Mouse (Mus musculus) left cerebral cortex, adult 2 months (tissue): Measurements from ENCODE around the gene Nelfcd. TPM values are rescaled to one million over a fixed set of nuclear protein-coding genes. Genes with fewer than 3 reads are reported as not detected.

Source experiments
- DNase-seq, 2 experiments: peaks; one replicate each; pipeline ENCODE4 v3.0.0; 2021 to 2022; ENCODE audit warnings: low spot score in 2 of 2, mixed read lengths in 1 of 2; ENCODE audit errors: extremely low spot score in 1 of 2
- H3K27ac ChIP-seq: fragments of 200-600 bp; 2 replicates; pipeline ENCODE4 v1.8.1; 2022
- H3K4me3 ChIP-seq: fragments of 200-600 bp; 2 replicates; pipeline ENCODE4 v1.8.1; 2022
- CTCF ChIP-seq: fragments of 200-600 bp; IDR thresholded peaks from 2 replicates; pipeline ENCODE4 v1.8.1; 2022; ENCODE audit warnings: antibody characterized with exemption, mild to moderate bottlenecking, moderate library complexity
- intact Hi-C: fragments of 180-260 bp; cut with DNase I; formaldehyde crosslinking; loops from one replicate; pipeline ENCODE4 v1.15.1; 2025
- total RNA-seq, 2 experiments: library from RNA; stranded (reverse); gene quantifications; 2 replicates each; pipeline ENCODE4 v1.2.3; 2021

Gene Nelfcd
- total RNA-seq, 2 experiments from 2014 or later: 47.9 to 50.8 TPM

GRCm38 (mm10) chr2:174438737-174439449 lies 23.3 kb downstream of the Nelfcd start, which contains the start of gene Ctsz:
Gene Ctsz (minus strand): TSS chr2:174439039.
- intact Hi-C loops: no loop called here
- H3K4me3 ChIP-seq: peak within 1 kb of the TSS; percentile 57
- DNase-seq: peak; percentile 33 to 48
- no peak for TF ChIP-seq CTCF
- peak within 1 kb of the TSS; percentile 51; the same call in 1 of the 2 replicates for H3K27ac ChIP-seq

GRCm38 (mm10) chr2:174439450-174439838 lies 23.8 kb downstream of the Nelfcd start:
- Histone ChIP-seq H3K4me3 (no peak overlapping the region), H3K27ac (peak overlapping the region; percentile 26; the same call in 1 of the 2 replicates)
- intact Hi-C loops: no loop called here
- no peak for TF ChIP-seq CTCF
- no peak for DNase-seq

- TF ChIP-seq CTCF: no peak
- Histone ChIP-seq H3K27ac (no peak overlapping the region), H3K4me3 (no peak overlapping the region)
- intact Hi-C loops: no loop called here
- no peak for DNase-seq
These were observed 24.4 kb downstream of the Nelfcd start for GRCm38 (mm10) chr2:174439961-174440360.

- TF ChIP-seq CTCF: no peak
- H3K4me3 ChIP-seq: no peak overlapping the region
- intact Hi-C loops: no loop called here
- no peak for DNase-seq
- no peak overlapping the region for H3K27ac ChIP-seq
These were observed 26.3 kb downstream of the Nelfcd start for GRCm38 (mm10) chr2:174441898-174442297.

GRCm38 (mm10) chr2:174442460-174442859 lies 26.9 kb downstream of the Nelfcd start:
- no peak for DNase-seq
- no peak overlapping the region for H3K4me3 ChIP-seq
- intact Hi-C loops: no loop called here
- TF ChIP-seq CTCF: no peak
- H3K27ac ChIP-seq: no peak overlapping the region

- no peak overlapping the region for H3K27ac ChIP-seq
- no peak for TF ChIP-seq CTCF
- DNase-seq: no peak
- intact Hi-C loops: no loop called here
- H3K4me3 ChIP-seq: no peak overlapping the region
These were observed 27.4 kb downstream of the Nelfcd start for GRCm38 (mm10) chr2:174443046-174443445.

GRCm38 (mm10) chr2:174444359-174444758 lies 28.8 kb downstream of the Nelfcd start:
- intact Hi-C loops: no loop called here
- Histone ChIP-seq H3K4me3 (no peak overlapping the region), H3K27ac (no peak overlapping the region)
- no peak for TF ChIP-seq CTCF
- no peak for DNase-seq

- H3K27ac ChIP-seq: no peak overlapping the region
- DNase-seq: no peak
- H3K4me3 ChIP-seq: no peak overlapping the region
- intact Hi-C loops: no loop called here
- TF ChIP-seq CTCF: no peak
These were observed 29.4 kb downstream of the Nelfcd start for GRCm38 (mm10) chr2:174445018-174445417.

GRCm38 (mm10) chr2:174446492-174446891 lies 30.9 kb downstream of the Nelfcd start:
- Histone ChIP-seq H3K27ac (no peak overlapping the region), H3K4me3 (no peak overlapping the region)
- no peak for DNase-seq
- intact Hi-C loops: no loop called here
- no peak for TF ChIP-seq CTCF

GRCm38 (mm10) chr2:174446905-174447304 lies 31.3 kb downstream of the Nelfcd start:
- Histone ChIP-seq H3K4me3 (no peak overlapping the region), H3K27ac (no peak overlapping the region)
- TF ChIP-seq CTCF: no peak
- no peak for DNase-seq
- intact Hi-C loops: no loop called here

GRCm38 (mm10) chr2:174448405-174448804 lies 32.8 kb downstream of the Nelfcd start:
- Histone ChIP-seq H3K27ac (no peak overlapping the region), H3K4me3 (no peak overlapping the region)
- no peak for TF ChIP-seq CTCF
- DNase-seq: no peak
- intact Hi-C loops: no loop called here

- intact Hi-C loops: no loop called here
- no peak for TF ChIP-seq CTCF
These were observed 34.7 kb downstream of the Nelfcd start, which contains the start of gene Tubb1 for GRCm38 (mm10) chr2:174450353-174450752. Gene Tubb1 (plus strand): TSS chr2:174450695.

GRCm38 (mm10) chr2:174453681-174454080 lies 38.1 kb downstream of the Nelfcd start:
- Histone ChIP-seq H3K27ac (no peak overlapping the region), H3K4me3 (no peak overlapping the region)
- TF ChIP-seq CTCF: no peak; the same call in 1 of the 2 replicates
- intact Hi-C loops: no loop called here
- DNase-seq: no peak

More at GRCm38 (mm10) chr2:174450353-174450752, 34.7 kb downstream of the Nelfcd start, which contains the start of gene Tubb1:
- H3K4me3 ChIP-seq: no peak within 1 kb of the TSS
- no peak for DNase-seq
- H3K27ac ChIP-seq: no peak within 1 kb of the TSS
